Mouse (Mus musculus) bone marrow macrophage, adult 2 months (primary cell): ENCODE measurements around the gene Scn4a.

Source experiments
- CTCF ChIP-seq: IDR thresholded peaks from 2 replicates; pipeline ENCODE4 v1.5.1; 2012; ENCODE audit warnings: low read depth, mild to moderate bottlenecking, low read length, moderate library complexity
- POLR2A ChIP-seq: IDR thresholded peaks from 2 replicates; pipeline ENCODE4 v1.6.1; 2012; ENCODE audit warnings: mild to moderate bottlenecking, low read depth, low read length, borderline replicate concordance

DNA sequence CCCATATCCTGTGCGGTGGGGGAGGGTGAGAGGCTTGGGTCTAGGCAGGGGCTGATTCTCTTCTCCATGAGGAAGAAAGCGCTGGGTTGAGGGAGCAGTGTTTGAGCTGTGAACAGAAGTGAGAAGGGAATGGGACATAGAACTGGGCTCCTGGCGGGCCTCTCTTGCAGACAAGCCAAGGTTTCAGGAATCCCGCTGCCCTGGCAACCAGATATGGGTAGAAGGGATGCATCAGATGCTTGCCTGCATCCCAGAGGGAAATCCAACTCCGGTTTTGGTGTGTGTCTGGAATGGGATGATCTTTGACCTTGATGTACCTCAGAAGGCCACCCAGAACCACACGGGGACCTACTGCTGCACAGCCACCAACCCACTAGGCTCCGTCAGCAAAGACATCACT lies 66.9 kb downstream of the Scn4a start:
- no peak for TF ChIP-seq CTCF
- no peak for TF ChIP-seq POLR2A
